Mouse (Mus musculus): ENCODE measurements around the gene Mapt.

DNA sequence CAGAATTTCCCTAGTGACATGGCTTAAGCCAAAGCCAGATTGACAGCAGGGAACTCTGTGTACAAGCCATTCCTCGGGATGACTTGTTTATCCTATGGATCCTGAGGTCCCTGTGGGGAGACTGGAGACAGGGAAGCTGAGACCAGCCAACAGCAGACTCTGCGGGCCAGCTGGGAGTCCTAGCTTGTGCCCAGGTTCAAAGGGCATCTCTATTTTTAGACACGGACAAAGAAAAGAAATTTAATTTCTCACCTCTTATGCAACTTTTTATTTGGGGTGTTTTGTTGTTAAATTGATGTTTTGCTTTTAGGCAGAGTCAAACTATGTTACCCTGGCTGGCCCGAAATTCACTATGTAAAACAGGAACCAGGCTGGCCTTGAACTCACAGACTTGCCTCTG lies 39.7 kb downstream of the Mapt start:
- TF ChIP-seq CTCF (IDR thresholded peaks at IDR 0.05) (no peak), POLR2A (IDR thresholded peaks at IDR 0.05; ENCODE audit: insufficient read depth, low read depth, low read length) (no peak)
